Mouse (Mus musculus): Measurements from ENCODE around the gene Ykt6. TPM values are rescaled to one million over a fixed set of nuclear protein-coding genes. Genes with fewer than 3 reads are reported as not detected.

Gene Ykt6
- polyA plus RNA-seq, 1 experiment from 2014 or later, result 32.6 TPM

DNA sequence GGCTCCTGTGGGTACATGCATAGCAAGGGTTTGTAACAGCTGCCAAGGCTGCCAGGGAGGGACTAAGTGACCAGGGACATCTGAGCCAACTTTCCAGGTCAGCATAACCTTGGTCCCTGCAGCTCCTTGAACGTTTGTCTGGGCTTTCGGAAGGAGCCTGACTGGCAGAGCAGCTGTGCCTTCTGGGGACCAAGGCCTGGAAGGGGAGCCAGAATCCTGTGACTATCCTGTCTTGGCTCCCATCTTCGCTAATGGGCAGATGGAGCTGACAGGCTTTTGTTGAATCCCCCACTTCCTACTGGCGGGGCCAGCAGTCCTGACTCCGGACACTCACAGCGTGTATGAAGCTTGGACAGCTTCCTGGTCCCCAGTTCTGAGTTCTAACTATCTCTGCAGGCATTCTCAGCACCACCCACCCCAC, 59.5 kb downstream of the Ykt6 start:
- Histone ChIP-seq H3K4me2 (ENCODE audit: low read depth) (no peak overlapping the region), H3K4me1 (ENCODE audit: control insufficient read depth, insufficient read depth, low read length) (no peaks in the 10 kb centered on the region), H3K4me3 (ENCODE audit: low read depth, low read length) (no peak overlapping the region), H3K27ac (ENCODE audit: low read depth, low read length) (no peak overlapping the region), H3K27me3 (ENCODE audit: control insufficient read depth, insufficient read depth, low read length) (no peaks in the 10 kb centered on the region), H3K36me3 (ENCODE audit: control insufficient read depth, insufficient read depth, low read length) (no peaks in the 10 kb centered on the region), H3K9ac (ENCODE audit: low read length) (no peak overlapping the region), H3K9me3 (ENCODE audit: control insufficient read depth, low read length) (no peaks in the 10 kb centered on the region)
- ATAC-seq (ENCODE audit: insufficient read depth, low FRiP score, low TSS enrichment) (no peak), DNase-seq (ENCODE audit: low spot score) (no peak)
- WGBS, result 78% methylated on average over 6 of the region's 6 CpGs

DNA sequence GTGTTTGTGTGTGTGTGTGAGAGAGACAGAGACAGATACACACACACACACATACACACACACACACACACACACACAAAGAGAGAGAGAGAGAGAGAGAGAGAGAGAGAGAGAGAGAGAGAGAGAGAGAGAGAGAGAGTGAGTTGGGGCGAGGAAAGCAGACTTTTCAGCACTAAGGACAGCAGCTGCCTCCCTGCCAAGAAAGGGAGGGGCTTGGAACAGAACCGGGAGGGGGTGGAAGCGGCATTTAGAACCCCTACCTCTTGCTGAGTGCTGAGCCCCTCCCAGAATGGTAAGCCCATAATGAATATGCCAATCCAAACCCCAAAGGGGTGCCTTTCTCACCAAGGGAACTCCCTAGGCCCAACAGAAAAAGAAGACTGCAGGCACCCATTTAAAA, 60.9 kb downstream of the Ykt6 start:
- Histone ChIP-seq H3K9ac (ENCODE audit: low read length) (no peak overlapping the region), H3K4me1 (ENCODE audit: control insufficient read depth, insufficient read depth, low read length) (no peaks in the 10 kb centered on the region), H3K4me2 (ENCODE audit: low read depth) (no peak overlapping the region), H3K36me3 (ENCODE audit: control insufficient read depth, insufficient read depth, low read length) (no peaks in the 10 kb centered on the region), H3K4me3 (ENCODE audit: low read depth, low read length) (no peak overlapping the region), H3K27me3 (ENCODE audit: control insufficient read depth, insufficient read depth, low read length) (no peaks in the 10 kb centered on the region), H3K9me3 (ENCODE audit: control insufficient read depth, low read length) (no peaks in the 10 kb centered on the region), H3K27ac (ENCODE audit: low read depth, low read length) (no peak overlapping the region)
- WGBS, result 3% methylated on average over 3 of the region's 3 CpGs
- no peak for ATAC-seq (ENCODE audit: insufficient read depth, low FRiP score, low TSS enrichment)
- no peak for DNase-seq (ENCODE audit: low spot score)

GRCm38 (mm10) chr11:6016797-6017395, 61.4 kb downstream of the Ykt6 start:
- Histone ChIP-seq H3K4me1 (ENCODE audit: control insufficient read depth, insufficient read depth, low read length) (no peaks in the 10 kb centered on the region), H3K4me3 (ENCODE audit: low read depth, low read length) (no peak overlapping the region), H3K27ac (ENCODE audit: low read depth, low read length) (no peak overlapping the region), H3K9me3 (ENCODE audit: control insufficient read depth, low read length) (no peaks in the 10 kb centered on the region), H3K27me3 (ENCODE audit: control insufficient read depth, insufficient read depth, low read length) (no peaks in the 10 kb centered on the region), H3K4me2 (ENCODE audit: low read depth) (no peak overlapping the region), H3K9ac (ENCODE audit: low read length) (no peak overlapping the region), H3K36me3 (ENCODE audit: control insufficient read depth, insufficient read depth, low read length) (no peaks in the 10 kb centered on the region)
- no peak for ATAC-seq (ENCODE audit: insufficient read depth, low FRiP score, low TSS enrichment)
- 65% methylated on average over 9 of the region's 9 CpGs for whole genome bisulfite sequencing
- no peak for DNase-seq (ENCODE audit: low spot score)

Other genes starting within 250 kb of the Ykt6 start
- gene Mrps24, start 240.0 kb upstream of the Ykt6 start, polyA plus RNA-seq (2014; fragmentation: Nextera tagmentation; extraction: Ambion mirVana), result 146 and 159 TPM in 2 replicates
- gene Urgcp, start 193.3 kb upstream of the Ykt6 start, polyA plus RNA-seq (2014; fragmentation: Nextera tagmentation; extraction: Ambion mirVana), result 14.4 and 16.5 TPM in 2 replicates
- 149 and 156 TPM in 2 replicates for gene Dbnl, start 167.2 kb upstream of the Ykt6 start, polyA plus RNA-seq (2014; fragmentation: Nextera tagmentation; extraction: Ambion mirVana)
- 17.4 and 20.5 TPM in 2 replicates for gene Pgam2, start 152.0 kb upstream of the Ykt6 start, polyA plus RNA-seq (2014; fragmentation: Nextera tagmentation; extraction: Ambion mirVana)
- gene Polm, start 117.7 kb upstream of the Ykt6 start, polyA plus RNA-seq (2014; fragmentation: Nextera tagmentation; extraction: Ambion mirVana), result 5.0 and 6.2 TPM in 2 replicates
- gene Aebp1, start 93.7 kb upstream of the Ykt6 start, polyA plus RNA-seq (2014; fragmentation: Nextera tagmentation; extraction: Ambion mirVana), result 8.9 and 9.7 TPM in 2 replicates
- gene Pold2, start 77.4 kb upstream of the Ykt6 start, polyA plus RNA-seq (2014; fragmentation: Nextera tagmentation; extraction: Ambion mirVana), result 92.5 and 102 TPM in 2 replicates
- 3.9 and 16.9 TPM in 2 replicates for gene Myl7, start 56.9 kb upstream of the Ykt6 start, polyA plus RNA-seq (2014; fragmentation: Nextera tagmentation; extraction: Ambion mirVana)
- gene Gck, start 5.6 kb upstream of the Ykt6 start, polyA plus RNA-seq (2014; fragmentation: Nextera tagmentation; extraction: Ambion mirVana), result 0.88 and 1.4 TPM in 2 replicates
- 5.9 and 6.5 TPM in 2 replicates for gene Camk2b, start 110.7 kb downstream of the Ykt6 start, polyA plus RNA-seq (2014; fragmentation: Nextera tagmentation; extraction: Ambion mirVana)
- 0.58 and 0.70 TPM in 2 replicates for gene A730071L15Rik, start 244.3 kb downstream of the Ykt6 start, polyA plus RNA-seq (2014; fragmentation: Nextera tagmentation; extraction: Ambion mirVana)
- 50.9 and 52.0 TPM in 2 replicates for gene Nudcd3, start 244.7 kb downstream of the Ykt6 start, polyA plus RNA-seq (2014; fragmentation: Nextera tagmentation; extraction: Ambion mirVana)